Mouse (Mus musculus) liver, adult 2 months (tissue): ENCODE measurements at regions not wholly inside any gene's neighbourhood (a gene's known extent, or its start where the extent isn't known, plus 50 kb on each side); places are given as distances from the start of the nearest gene placed in this dataset.

Experiments used
- CTCF ChIP-seq: fragments of 200-500 bp; IDR thresholded peaks from 2 replicates; pipeline ENCODE4 v1.5.1; 2011; ENCODE audit warnings: low read depth, low read length, control low read depth
- POLR2A ChIP-seq: fragments of 200-500 bp; IDR thresholded peaks from 2 replicates; pipeline ENCODE4 v1.6.1; 2011; ENCODE audit warnings: low read length, control low read depth; ENCODE audit not compliant: insufficient read depth; ENCODE audit errors: extremely low read depth

DNA sequence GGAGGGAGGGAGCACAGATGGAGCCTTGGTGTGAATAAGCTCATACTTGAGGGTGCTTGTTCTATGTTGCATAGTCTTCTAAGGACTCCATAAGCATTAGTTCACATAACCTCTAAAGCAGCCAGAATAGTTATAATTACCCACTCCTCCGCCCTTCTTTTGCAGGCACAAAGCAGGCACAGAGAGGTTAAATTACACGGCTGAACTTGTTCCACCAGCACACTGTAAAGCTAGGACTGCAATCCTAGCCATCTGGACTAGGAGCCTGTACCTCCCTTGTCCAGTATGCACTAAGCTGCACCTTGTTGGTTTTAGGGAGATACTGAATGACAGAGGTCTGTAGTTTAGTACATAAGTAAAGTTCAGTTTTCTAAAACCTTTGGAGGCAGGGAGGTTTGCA lies 330.0 kb downstream of the Plk2 start:
- no peak for TF ChIP-seq POLR2A
- TF ChIP-seq CTCF = no peak
